Mouse (Mus musculus): ENCODE data around the gene Dusp8. TPM values are rescaled to one million over a fixed set of nuclear protein-coding genes. Genes with fewer than 3 reads are reported as not detected.
"Not testable (repeated sequence)": the region's sequence is repeated elsewhere in the genome, so short reads cannot be mapped to it uniquely, and the experiment has no call there.

The Dusp8 gene
- polyA plus RNA-seq, 1 experiment from 2014 or later: 5.5 TPM

DNA sequence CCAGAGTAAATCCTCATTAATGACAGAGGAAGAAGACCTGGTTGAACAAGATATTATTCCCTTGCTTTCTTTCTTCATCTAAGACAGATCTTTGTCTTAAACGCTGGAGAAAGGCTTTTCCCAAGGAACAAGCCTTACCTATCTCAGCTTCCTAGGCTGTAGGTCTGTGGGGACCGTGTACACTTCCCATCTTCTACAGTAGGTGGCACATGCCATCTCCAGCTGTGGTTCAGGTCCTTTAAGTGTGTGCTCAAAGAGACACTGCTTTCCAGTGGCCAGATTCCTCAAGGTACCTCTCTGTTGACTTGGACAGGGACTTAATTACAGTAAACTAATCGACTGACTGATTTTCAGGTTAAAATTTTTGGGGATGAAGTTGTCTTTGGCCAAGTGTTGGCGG, 33.2 kb upstream of the Dusp8 start:
- ATAC-seq (no peak), DNase-seq (ENCODE audit: low spot score) (no peak)
- H3K4me3 ChIP-seq (ENCODE audit: low read depth, low read length): no peak overlapping the region
- TF ChIP-seq EP300 (IDR thresholded peaks at IDR 0.05): no peak
- TF ChIP-seq CTCF (IDR thresholded peaks at IDR 0.05): peak; percentile 42
- no peaks in the 10 kb centered on the region for H3K27me3 ChIP-seq (replicated peaks; ENCODE audit: insufficient read depth, low read length)
- WGBS: 57% methylated on average over 4 of the region's 4 CpGs
- no peaks in the 10 kb centered on the region for H3K9me3 ChIP-seq (ENCODE audit: low read length)
- H3K36me3 ChIP-seq (ENCODE audit: insufficient read depth, low read length): no peaks in the 10 kb centered on the region
- no peak overlapping the region for H3K4me2 ChIP-seq (replicated peaks; ENCODE audit: low read depth, low read length)
- H3K27ac ChIP-seq (ENCODE audit: low read length): no peak overlapping the region
- H3K4me1 ChIP-seq (ENCODE audit: insufficient read depth, low read depth, low read length): no peaks in the 10 kb centered on the region
- H3K9ac ChIP-seq (replicated peaks; ENCODE audit: low read depth): no peak overlapping the region

DNA sequence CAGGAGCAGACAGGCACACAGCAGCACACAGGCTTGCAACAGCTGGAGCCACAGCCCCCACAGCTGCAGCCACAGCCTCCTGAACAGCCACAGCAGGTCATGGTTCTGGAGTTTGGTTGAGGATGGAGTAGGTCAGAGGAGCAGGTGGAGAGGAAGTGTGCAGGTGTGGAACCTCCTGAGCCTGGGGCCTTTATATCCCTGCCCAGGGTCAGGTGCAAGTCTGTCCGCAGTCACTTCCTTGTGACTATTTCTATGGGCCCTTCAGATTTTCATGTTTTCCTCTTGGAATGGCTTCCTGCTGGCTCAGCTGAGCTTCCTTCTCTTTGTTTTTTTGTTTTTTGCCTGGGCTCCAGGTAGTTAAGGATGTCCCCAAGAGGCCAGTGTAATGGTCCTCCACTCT, 25.0 kb upstream of the Dusp8 start, which contains the start of gene Gm45618:
Gene Gm45618 (minus strand): TSS at position 101 of the 400 bp plus-strand sequence.
- WGBS: 56% methylated on average over 1 of the region's 1 CpGs
- not testable (repeated sequence) for H3K4me2 ChIP-seq (replicated peaks; ENCODE audit: low read depth, low read length); ATAC-seq

DNA sequence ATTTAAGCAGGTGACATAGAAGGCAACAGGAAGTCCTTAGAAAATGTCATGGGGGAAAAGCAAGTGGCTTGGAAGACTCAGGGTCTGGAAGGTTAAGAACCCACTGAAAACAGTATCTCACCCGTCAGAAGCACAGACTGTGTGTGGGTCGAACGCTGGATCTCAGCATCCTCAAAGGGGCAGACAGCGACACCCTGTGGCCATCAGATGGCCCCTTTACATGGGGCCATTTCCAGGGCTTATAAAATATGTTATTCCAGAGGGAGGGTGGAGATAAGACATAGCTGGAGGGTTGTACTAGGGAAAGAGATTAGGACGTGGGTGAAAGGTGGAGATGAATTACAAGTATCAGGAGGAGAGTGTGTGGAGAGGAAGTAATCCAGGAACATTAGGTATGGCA, 24.0 kb upstream of the Dusp8 start:
- 8% methylated on average over 5 of the region's 5 CpGs for WGBS
- no peaks in the 10 kb centered on the region for H3K36me3 ChIP-seq (ENCODE audit: insufficient read depth, low read length)
- TF ChIP-seq CTCF (IDR thresholded peaks at IDR 0.05) (peak; percentile 60), EP300 (IDR thresholded peaks at IDR 0.05) (no peak)
- ATAC-seq (no peak), DNase-seq (ENCODE audit: low spot score) (no peak)
- H3K9me3 ChIP-seq (ENCODE audit: low read length): no peaks in the 10 kb centered on the region
- H3K4me3 ChIP-seq (ENCODE audit: low read depth, low read length): no peak overlapping the region
- no peaks in the 10 kb centered on the region for H3K27me3 ChIP-seq (replicated peaks; ENCODE audit: insufficient read depth, low read length)
- H3K27ac ChIP-seq (ENCODE audit: low read length): no peak overlapping the region
- H3K9ac ChIP-seq (replicated peaks; ENCODE audit: low read depth): no peak overlapping the region
- H3K4me2 ChIP-seq (replicated peaks; ENCODE audit: low read depth, low read length): no peak overlapping the region
- no peaks in the 10 kb centered on the region for H3K4me1 ChIP-seq (ENCODE audit: insufficient read depth, low read depth, low read length)

More for the DNA sequence above, 25.0 kb upstream of the Dusp8 start, which contains the start of gene Gm45618:
- H3K27me3 ChIP-seq (replicated peaks; ENCODE audit: insufficient read depth, low read length); DNase-seq (ENCODE audit: low spot score); H3K9ac ChIP-seq (replicated peaks; ENCODE audit: low read depth); H3K4me3 ChIP-seq (ENCODE audit: low read depth, low read length); H3K27ac ChIP-seq (ENCODE audit: low read length); H3K36me3 ChIP-seq (ENCODE audit: insufficient read depth, low read length); H3K9me3 ChIP-seq (ENCODE audit: low read length); H3K4me1 ChIP-seq (ENCODE audit: insufficient read depth, low read depth, low read length): not testable (repeated sequence)

DNA sequence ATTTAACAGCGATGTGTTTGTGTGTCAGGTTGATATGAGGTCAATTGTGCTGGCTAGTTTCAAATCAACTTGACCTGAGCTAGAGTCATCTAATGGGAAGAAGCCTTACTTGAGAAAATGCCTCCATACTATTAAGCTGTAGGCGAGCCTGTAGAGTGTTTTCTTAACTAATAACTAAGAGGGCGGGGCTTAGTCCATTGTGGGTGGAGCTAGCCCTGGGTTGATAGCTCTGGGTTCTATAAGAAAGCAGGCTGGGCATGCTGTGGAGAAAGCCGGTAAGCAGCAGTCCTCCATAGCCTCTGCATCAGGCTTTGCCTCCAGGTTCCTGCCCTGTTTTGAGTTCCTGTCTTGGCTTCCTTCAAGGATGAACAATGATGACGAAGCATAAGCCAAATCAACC, 9.1 kb upstream of the Dusp8 start:
- ATAC-seq (no peak), DNase-seq (ENCODE audit: low spot score) (no peak)
- Histone ChIP-seq H3K4me3 (ENCODE audit: low read depth, low read length) (no peak overlapping the region), H3K27me3 (replicated peaks; ENCODE audit: insufficient read depth, low read length) (no peaks in the 10 kb centered on the region), H3K4me1 (ENCODE audit: insufficient read depth, low read depth, low read length) (no peaks in the 10 kb centered on the region), H3K9me3 (ENCODE audit: low read length) (no peaks in the 10 kb centered on the region), H3K4me2 (replicated peaks; ENCODE audit: low read depth, low read length) (no peak overlapping the region), H3K36me3 (ENCODE audit: insufficient read depth, low read length) (no peaks in the 10 kb centered on the region), H3K27ac (ENCODE audit: low read length) (no peak overlapping the region), H3K9ac (replicated peaks; ENCODE audit: low read depth) (no peak overlapping the region)
- TF ChIP-seq CTCF (IDR thresholded peaks at IDR 0.05): no peak
- WGBS: 41% methylated on average over 5 of the region's 5 CpGs

DNA sequence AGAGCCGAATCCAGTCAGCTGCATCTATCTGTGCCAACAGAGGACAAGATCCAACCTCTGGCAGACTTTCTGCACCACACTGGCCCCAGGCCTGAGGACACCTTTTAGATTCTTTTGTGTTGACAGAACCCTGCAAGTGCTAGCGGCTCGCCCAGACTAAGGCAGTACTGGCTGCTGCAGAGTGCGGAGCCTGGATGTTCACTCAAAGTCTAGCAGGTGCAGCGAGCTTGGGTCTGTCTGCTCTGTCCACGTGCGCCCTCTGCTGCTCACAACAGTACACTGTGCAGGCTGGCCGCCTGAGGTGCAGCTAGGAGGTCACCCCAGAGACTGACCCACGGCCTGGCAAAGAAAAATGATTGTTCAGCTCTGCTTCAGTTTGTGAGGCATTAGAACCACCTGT, 2.1 kb upstream of the Dusp8 start:
- no peaks in the 10 kb centered on the region for H3K9me3 ChIP-seq (ENCODE audit: low read length)
- TF ChIP-seq CTCF (IDR thresholded peaks at IDR 0.05) (peak; percentile 99), EP300 (IDR thresholded peaks at IDR 0.05) (no peak)
- H3K4me2 ChIP-seq (replicated peaks; ENCODE audit: low read depth, low read length): no peak overlapping the region
- WGBS: 8% methylated on average over 9 of the region's 9 CpGs
- ATAC-seq (peak; percentile 43), DNase-seq (ENCODE audit: low spot score) (peak; percentile 92)
- peaks cover 31% of the 10 kb centered on the region for H3K27me3 ChIP-seq (replicated peaks; ENCODE audit: insufficient read depth, low read length)
- no peak overlapping the region for H3K4me3 ChIP-seq (ENCODE audit: low read depth, low read length)
- H3K9ac ChIP-seq (replicated peaks; ENCODE audit: low read depth): no peak overlapping the region
- H3K36me3 ChIP-seq (ENCODE audit: insufficient read depth, low read length): no peaks in the 10 kb centered on the region
- H3K27ac ChIP-seq (ENCODE audit: low read length): no peak overlapping the region
- no peaks in the 10 kb centered on the region for H3K4me1 ChIP-seq (ENCODE audit: insufficient read depth, low read depth, low read length)

DNA sequence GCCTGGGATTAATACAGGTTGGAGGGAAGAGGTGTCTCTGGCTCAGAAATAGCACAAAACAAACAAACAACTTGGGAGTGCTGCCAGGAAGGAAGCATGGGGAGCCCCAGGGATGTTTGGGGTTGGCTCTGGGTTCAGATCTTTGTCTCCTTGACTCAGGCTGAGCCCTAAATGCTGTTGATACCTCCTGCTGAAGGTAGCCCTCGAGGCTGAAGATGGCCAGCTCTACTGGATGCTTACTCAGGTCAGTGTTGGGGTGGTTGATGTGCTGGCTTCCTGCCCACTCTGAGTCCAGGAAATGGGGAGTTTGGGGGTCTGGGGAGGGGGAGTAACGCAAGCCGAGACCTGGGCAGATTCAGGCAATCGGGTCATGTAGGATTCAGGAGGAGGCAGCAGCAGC, 1.1 kb upstream of the Dusp8 start:
- H3K36me3 ChIP-seq (ENCODE audit: insufficient read depth, low read length): no peaks in the 10 kb centered on the region
- no peak for ATAC-seq
- no peak for TF ChIP-seq EP300 (IDR thresholded peaks at IDR 0.05)
- WGBS: 57% methylated on average over 4 of the region's 4 CpGs
- H3K9ac ChIP-seq (replicated peaks; ENCODE audit: low read depth): no peak overlapping the region
- no peaks in the 10 kb centered on the region for H3K9me3 ChIP-seq (ENCODE audit: low read length)
- H3K4me2 ChIP-seq (replicated peaks; ENCODE audit: low read depth, low read length): no peak overlapping the region
- peaks cover 36% of the 10 kb centered on the region for H3K27me3 ChIP-seq (replicated peaks; ENCODE audit: insufficient read depth, low read length)
- H3K4me3 ChIP-seq (ENCODE audit: low read depth, low read length): no peak overlapping the region
- no peak for DNase-seq (ENCODE audit: low spot score)
- no peaks in the 10 kb centered on the region for H3K4me1 ChIP-seq (ENCODE audit: insufficient read depth, low read depth, low read length)
- no peak overlapping the region for H3K27ac ChIP-seq (ENCODE audit: low read length)

Data from lung, postnatal 0 days (tissue).